8 mouse cellular contexts compared by ENCODE assay signal in the genomic region with DNA sequence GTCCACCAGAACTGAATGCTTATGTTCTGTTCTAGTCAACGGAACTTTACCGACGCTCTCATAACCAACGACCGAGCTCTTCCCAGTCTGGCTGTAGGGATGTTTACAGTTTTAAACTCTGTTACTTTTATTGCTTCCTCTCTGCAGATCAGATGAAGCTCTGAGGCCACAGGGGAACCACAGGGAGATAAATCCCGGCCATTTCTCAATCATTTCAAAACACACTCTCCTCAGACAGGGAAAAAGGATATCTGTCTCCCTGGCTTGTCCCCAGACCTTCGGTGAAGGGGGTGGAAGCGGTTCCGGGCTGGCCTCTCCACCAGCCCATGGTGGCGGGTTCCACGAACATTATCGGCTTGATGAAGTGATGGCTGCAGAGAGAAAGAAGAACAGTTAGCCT. TPM values are rescaled to one million over a fixed set of nuclear protein-coding genes. Genes with fewer than 3 reads are reported as not detected.
A peak's percentile ranks its signal among the peaks of the same experiment; 100 is the strongest.
DNase-seq lines count a peak whose midpoint lies in the region; ATAC-seq and TF ChIP-seq lines count a peak whose summit lies in the region.

No protein-coding gene starts in this region.

- TF ChIP-seq POLR2A in spleen, adult 2 months (IDR thresholded peaks at IDR 0.05; ENCODE audit: low read depth, low read length): no peak

- H3K4me2 ChIP-seq in forebrain, embryonic 15.5 days (replicated peaks): no peak overlapping the region
- no peak overlapping the region for H3K4me2 ChIP-seq in forebrain, postnatal 0 days (ENCODE audit: low read depth)
- peak overlapping the region; percentile 57 for H3K4me2 ChIP-seq in liver, embryonic 13.5 days

- no peak for ATAC-seq in forebrain, embryonic 15.5 days (replicated peaks)
- no peak for ATAC-seq in forebrain, postnatal 0 days
- no peak; the same call in 1 of the 2 replicates for ATAC-seq in liver, embryonic 13.5 days (ENCODE audit: low read depth)

- peaks cover 16% of the 10 kb centered on the region for H3K4me1 ChIP-seq in forebrain, embryonic 15.5 days
- no peaks in the 10 kb centered on the region for H3K4me1 ChIP-seq in forebrain, postnatal 0 days (ENCODE audit: insufficient read depth)
- peaks cover 14% of the 10 kb centered on the region; the same call in 1 of the 2 replicates for H3K4me1 ChIP-seq in spleen, adult 2 months (ENCODE audit: control insufficient read depth, insufficient read depth, insufficient read length)
- H3K4me1 ChIP-seq in liver, embryonic 13.5 days (replicated peaks): peaks cover 44% of the 10 kb centered on the region

- no peak overlapping the region for H3K4me3 ChIP-seq in forebrain, embryonic 15.5 days
- no peak overlapping the region for H3K4me3 ChIP-seq in forebrain, postnatal 0 days (ENCODE audit: low read depth, low read length)
- no peak overlapping the region for H3K4me3 ChIP-seq in spleen, adult 2 months (ENCODE audit: extremely low read depth, insufficient read depth, insufficient read length)
- H3K4me3 ChIP-seq in liver, embryonic 13.5 days (replicated peaks): 0 out of 2 replicates have a peak overlapping the region, but pooled peaks have one; percentile 22

- H3K9ac ChIP-seq in forebrain, embryonic 15.5 days (replicated peaks): no peak overlapping the region
- H3K9ac ChIP-seq in forebrain, postnatal 0 days: no peak overlapping the region
- no peak overlapping the region; the same call in 1 of the 2 replicates for H3K9ac ChIP-seq in liver, embryonic 13.5 days

- H3K9me3 ChIP-seq in forebrain, embryonic 15.5 days: no peaks in the 10 kb centered on the region
- no peaks in the 10 kb centered on the region for H3K9me3 ChIP-seq in forebrain, postnatal 0 days (ENCODE audit: low read length)
- H3K9me3 ChIP-seq in liver, embryonic 13.5 days (replicated peaks): no peaks in the 10 kb centered on the region

- WGBS in forebrain, embryonic 15.5 days: 91% methylated on average over 12 of the region's 12 CpGs
- WGBS in forebrain, postnatal 0 days: 78% methylated on average over 12 of the region's 12 CpGs
- 24% methylated on average over 12 of the region's 12 CpGs for WGBS in spleen, adult 2 months
- 10% methylated on average over 12 of the region's 12 CpGs for WGBS in liver, embryonic 13.5 days (ENCODE audit: insufficient replicate concordance)

- no peak for DNase-seq in forebrain, postnatal 0 days
- no peak for DNase-seq in spleen, adult 2 months (ENCODE audit: low read depth in 1 of 2, low spot score in 2 of 2)
- no peak for DNase-seq in spleen, adult 12 weeks (ENCODE audit: low spot score)
- DNase-seq in liver, embryonic 13.5 days: no peak
- no peak for DNase-seq in right cerebral cortex, postnatal 4 days
- DNase-seq in right cerebral cortex, postnatal 14 days: no peak
- no peak for DNase-seq in spleen, postnatal 10 days (ENCODE audit: low spot score in 2 of 2)

- peak overlapping the region; percentile 64; the same call in 1 of the 2 replicates for H3K27ac ChIP-seq in forebrain, embryonic 15.5 days (replicated peaks)
- H3K27ac ChIP-seq in forebrain, postnatal 0 days (ENCODE audit: low read depth, low read length): no peak overlapping the region
- H3K27ac ChIP-seq in spleen, adult 2 months (ENCODE audit: insufficient read depth, low read length): peak overlapping the region; percentile 83; the same call in 1 of the 2 replicates
- peak overlapping the region; percentile 40; the same call in 1 of the 2 replicates for H3K27ac ChIP-seq in liver, embryonic 13.5 days

- no peak for TF ChIP-seq CTCF in forebrain, postnatal 0 days (IDR thresholded peaks at IDR 0.05; ENCODE audit: low read depth)
- no peak for TF ChIP-seq CTCF in spleen, adult 2 months (IDR thresholded peaks at IDR 0.05; ENCODE audit: extremely low read depth, insufficient read depth, insufficient read length, insufficient replicate concordance)

- no peaks in the 10 kb centered on the region for H3K27me3 ChIP-seq in forebrain, embryonic 15.5 days
- H3K27me3 ChIP-seq in forebrain, postnatal 0 days (ENCODE audit: insufficient read depth, low read length): no peaks in the 10 kb centered on the region
- H3K27me3 ChIP-seq in spleen, adult 2 months (ENCODE audit: control insufficient read depth, insufficient read depth, low read length): no peaks in the 10 kb centered on the region
- H3K27me3 ChIP-seq in liver, embryonic 13.5 days: no peaks in the 10 kb centered on the region

- no peaks in the 10 kb centered on the region for H3K36me3 ChIP-seq in forebrain, embryonic 15.5 days
- peaks cover 3% of the 10 kb centered on the region; the same call in 1 of the 2 replicates for H3K36me3 ChIP-seq in forebrain, postnatal 0 days (ENCODE audit: insufficient read depth)
- H3K36me3 ChIP-seq in spleen, adult 2 months (ENCODE audit: control insufficient read depth, insufficient read depth, low read length): no peaks in the 10 kb centered on the region
- H3K36me3 ChIP-seq in liver, embryonic 13.5 days: no peaks in the 10 kb centered on the region

RNA-seq across cellular contexts. Expression of a gene that starts 59.3 kb away (rescaled TPM):
- 17.0 and 20.9 TPM in 2 replicates for polyA plus RNA-seq in forebrain, embryonic 15.5 days (2015; fragmentation: Nextera tagmentation; extraction: Ambion mirVana)
- total RNA-seq in forebrain, postnatal 0 days (2014; rRNA removed): 14.8 and 17.8 TPM in 2 replicates
- 10.6 and 14.2 TPM in 2 replicates for polyA plus RNA-seq in forebrain, postnatal 0 days (2015; fragmentation: Nextera tagmentation; extraction: Ambion mirVana)
- 19.1 and 21.3 TPM in 2 replicates for polyA plus RNA-seq in spleen, adult 2 months (2012; rRNA removed)
- polyA plus RNA-seq in liver, embryonic 13.5 days (2015; fragmentation: Nextera tagmentation; extraction: Ambion mirVana): 4.1 and 5.5 TPM in 2 replicates
